Mouse (Mus musculus) erythroblast, embryonic 14.5 days (primary cell): Measurements from ENCODE around the gene Cacng8.

Source experiments
- GATA1 ChIP-seq: IDR thresholded peaks from 2 replicates; pipeline ENCODE4 v1.6.1; 2012; ENCODE audit warnings: low read length, inconsistent platforms, mixed read lengths
- TAL1 ChIP-seq: IDR thresholded peaks from 3 replicates; pipeline ENCODE4 v1.6.1; 2012; ENCODE audit warnings: low read length, inconsistent platforms, mixed read lengths

GRCm38 (mm10) chr7:3369189-3369588 is 21.3 kb upstream of the Cacng8 start:
- TF ChIP-seq GATA1: no peak
- no peak for TF ChIP-seq TAL1
